Mouse (Mus musculus) heart, postnatal 0 days (tissue): ENCODE results near the gene BC049730.

ENCODE experiments used
- CTCF ChIP-seq: IDR thresholded peaks from 2 replicates; pipeline ENCODE4 v1.5.1; 2016; ENCODE audit warnings: antibody characterized with exemption, control low read depth, low read depth
- EP300 ChIP-seq: IDR thresholded peaks from 2 replicates; pipeline ENCODE4 v1.6.1; 2016; ENCODE audit warnings: antibody characterized with exemption, low read depth

GRCm38 (mm10) chr7:24671944-24672439 lies 37.0 kb upstream of the BC049730 start:
- TF ChIP-seq CTCF (no peak), EP300 (no peak)
